Mouse (Mus musculus) gastrocnemius, postnatal 4 days (tissue): ENCODE measurements at regions not wholly inside any gene's neighbourhood (a gene's known extent, or its start where the extent isn't known, plus 50 kb on each side); places are given as distances from the start of the nearest gene placed in this dataset.

Source experiments
- DNase-seq, 2 experiments: peaks; one replicate each; pipeline ENCODE4 v3.0.0; 2021 to 2022; ENCODE audit warnings: low spot score in 2 of 2, mixed read lengths in 2 of 2

GRCm38 (mm10) chr2:144169576-144170178 lies 100.8 kb upstream of the Mgme1 start:
- DNase-seq, result peak in 1 of 2 experiments; percentile 6

DNA sequence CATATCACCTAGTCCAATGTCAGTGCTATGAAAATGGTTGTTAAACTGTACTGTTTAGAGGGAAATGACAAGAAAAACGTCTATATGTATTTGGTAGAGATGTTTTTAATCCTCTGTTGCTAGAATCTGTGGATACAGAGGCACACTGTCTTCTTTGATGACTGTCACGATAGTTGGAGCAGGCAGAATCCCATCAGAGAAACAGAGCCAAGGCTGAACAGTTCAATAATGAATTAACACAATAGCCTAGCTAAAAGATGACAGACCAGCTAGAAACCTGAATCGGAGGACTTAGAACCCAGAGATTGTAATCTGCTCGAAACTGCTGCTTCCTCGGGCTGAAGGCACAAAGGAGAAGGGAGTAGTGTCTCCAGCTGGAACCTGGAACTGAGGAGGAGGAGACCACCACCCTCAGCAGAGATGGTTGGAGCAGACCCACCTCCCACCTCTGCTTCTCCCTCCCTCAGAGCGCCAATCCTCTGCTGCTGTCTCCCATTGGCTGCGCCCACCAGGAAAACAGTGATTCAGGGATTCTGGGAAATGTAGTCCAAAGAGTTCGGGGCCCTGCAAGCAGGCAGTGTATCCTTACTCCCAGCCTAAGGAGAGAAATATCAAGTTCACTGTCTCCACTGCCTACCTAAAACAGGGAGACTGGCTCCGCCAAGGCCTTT lies 98.2 kb upstream of the Mgme1 start:
- peak in 1 of 2 experiments; percentile 51 for DNase-seq

DNA sequence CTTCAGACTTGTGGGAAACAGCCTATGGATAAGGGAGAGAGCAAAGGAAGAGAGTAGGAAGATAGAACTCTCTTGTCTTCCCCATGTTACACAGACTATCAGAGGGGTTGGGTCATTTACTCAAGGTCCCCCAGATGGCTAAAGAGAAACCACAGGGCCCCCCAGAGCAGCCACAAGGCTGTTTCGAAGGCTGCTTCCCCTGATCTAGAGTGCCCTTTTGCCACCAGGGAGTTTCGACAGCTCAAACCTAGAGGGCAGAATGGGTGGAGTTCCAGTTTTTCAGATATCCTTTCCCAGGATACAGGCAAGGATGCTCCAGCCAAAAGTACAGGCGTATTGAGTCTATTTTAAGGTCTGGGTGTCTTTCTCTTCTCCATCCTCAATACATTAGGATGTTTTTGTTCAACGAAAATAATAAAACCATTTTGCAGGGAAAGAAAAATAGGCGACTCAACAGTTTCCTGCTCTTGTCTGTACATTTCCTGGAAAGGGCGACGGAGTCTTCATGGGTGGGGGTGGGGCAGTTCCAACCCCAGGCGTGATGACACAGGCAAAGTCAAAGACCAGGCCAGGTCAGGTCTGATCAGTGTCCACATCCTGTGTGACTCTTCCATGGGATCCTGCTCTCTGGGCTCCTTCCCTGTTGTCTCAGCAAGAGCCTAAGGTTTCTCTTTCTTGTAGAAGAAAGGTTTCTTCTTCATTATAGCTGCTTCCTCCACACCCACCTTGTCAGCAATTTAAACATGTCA lies 96.9 kb upstream of the Mgme1 start:
- no peak for DNase-seq

DNA sequence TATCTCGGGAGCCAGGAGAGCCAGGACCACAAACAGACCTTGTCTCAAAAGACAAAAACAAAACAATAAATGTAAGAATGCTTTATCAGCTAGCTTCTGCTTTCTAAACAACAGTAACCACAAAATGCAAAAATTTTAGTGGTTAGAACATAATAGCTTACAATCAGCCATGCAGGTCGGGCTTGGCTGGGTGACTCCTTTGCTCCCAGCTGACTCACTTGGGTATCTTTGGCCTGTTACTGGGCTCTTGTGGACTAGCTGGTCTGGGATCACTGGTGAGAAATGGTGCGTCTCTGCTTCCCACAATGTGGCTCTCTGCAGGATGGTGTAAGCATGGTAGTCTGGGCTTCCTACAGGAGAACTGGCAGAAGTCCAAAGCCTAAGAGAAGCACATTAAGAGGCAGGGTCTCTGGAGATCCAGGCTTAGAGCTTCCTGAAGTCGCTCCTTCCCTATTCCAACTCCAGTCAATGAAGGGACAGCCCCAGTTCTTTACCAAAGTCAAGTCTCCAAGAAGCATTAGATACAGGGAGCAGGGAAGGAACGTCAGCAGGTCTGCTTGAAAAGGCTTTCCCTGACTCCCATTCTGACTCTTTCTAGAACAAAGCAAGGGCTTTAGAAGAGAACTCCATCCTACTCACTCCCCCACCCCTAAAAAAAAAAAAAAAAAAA lies 96.0 kb upstream of the Mgme1 start:
- no peak for DNase-seq

DNA sequence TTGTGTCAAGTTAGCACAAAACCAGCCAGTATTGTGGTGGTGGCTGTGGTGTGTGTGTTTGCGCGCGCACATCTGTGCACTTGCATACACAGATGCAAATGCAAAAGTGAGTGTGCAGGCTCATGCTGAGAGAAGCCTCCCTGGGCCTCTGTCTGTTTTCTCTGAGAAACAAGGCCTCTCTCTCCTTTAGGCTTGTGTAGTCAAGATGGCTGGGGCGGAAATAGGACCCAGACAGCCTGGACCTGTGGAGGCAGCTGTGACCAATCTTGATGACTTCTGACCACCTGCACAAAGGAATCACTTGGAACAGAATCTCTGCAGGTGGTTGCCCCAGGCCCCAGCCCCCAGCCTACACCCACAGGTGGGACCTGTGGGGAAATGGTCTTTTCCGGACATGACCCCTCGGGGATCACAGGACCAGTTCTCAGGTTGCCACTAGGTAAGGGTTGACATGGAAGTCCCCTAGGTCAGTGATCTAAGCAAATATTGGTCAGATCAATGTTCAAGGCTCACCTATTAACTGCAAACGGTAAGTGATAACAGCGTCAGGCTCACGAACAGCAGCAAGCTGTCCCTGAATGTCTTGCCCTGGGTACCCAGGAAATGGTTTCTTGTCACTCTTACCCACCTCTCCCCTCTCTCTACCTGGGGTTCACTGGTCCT lies 93.8 kb upstream of the Mgme1 start:
- no peak for DNase-seq

GRCm38 (mm10) chr2:144177268-144177667 lies 93.2 kb upstream of the Mgme1 start:
- no peak for DNase-seq

DNA sequence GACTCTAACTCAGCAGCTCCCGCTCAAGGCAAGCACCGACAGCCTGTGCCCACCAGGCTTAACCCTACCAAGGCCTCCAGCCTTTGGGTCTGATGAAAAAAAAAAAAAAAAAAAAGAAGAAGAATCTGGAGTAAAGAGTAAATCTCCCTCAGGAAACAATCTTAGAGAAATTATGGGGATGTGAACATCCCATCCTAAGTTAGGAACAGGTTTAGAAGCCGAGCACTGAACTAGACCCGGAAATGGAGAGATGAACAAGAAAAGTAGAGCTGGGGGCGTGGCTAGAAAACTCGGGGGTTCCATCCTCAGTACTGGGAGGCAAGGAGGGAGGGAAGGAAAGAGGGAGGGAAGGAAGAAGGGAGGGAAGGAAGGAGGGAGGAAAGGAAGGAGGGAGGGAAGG lies 92.5 kb upstream of the Mgme1 start:
- no peak for DNase-seq

DNA sequence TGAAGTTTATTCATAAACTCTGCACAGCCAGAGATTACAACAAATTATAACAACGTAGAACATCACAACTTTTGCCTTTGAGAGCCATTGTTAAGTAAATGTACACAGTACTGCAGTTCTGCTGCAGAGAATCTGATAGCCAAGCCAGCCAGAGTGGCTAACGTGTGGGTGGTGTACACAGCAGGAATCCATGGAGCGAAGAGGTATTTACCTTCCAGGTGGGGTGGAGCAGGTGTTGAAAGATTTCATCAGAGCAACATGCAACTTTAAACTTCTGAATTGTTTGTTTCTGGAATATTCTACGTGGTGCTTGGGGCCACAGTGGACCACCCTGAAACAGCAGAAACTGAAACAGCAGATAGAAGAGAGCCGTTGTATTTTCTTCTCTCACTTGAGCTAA lies 88.4 kb upstream of the Mgme1 start:
- DNase-seq, result no peak

DNA sequence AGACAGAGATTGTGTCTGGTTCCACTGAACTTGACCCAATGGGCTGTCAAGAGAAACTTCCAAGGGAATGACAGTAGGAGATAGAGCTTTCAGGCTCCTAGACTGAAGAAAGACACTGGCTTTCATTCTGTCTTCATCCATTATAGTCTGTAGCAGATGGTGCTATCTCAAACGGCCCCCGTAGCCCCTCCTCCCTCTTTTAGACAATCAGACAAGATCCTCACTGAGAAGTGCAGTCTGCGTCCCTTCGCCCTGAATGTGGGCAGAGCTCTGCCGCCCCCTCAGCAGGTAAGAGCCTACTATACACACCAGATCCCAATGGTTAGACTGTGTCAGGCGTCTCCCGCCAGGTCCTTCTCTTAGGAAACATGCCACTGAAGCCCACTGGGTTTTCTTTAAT lies 87.9 kb upstream of the Mgme1 start:
- DNase-seq, result no peak

DNA sequence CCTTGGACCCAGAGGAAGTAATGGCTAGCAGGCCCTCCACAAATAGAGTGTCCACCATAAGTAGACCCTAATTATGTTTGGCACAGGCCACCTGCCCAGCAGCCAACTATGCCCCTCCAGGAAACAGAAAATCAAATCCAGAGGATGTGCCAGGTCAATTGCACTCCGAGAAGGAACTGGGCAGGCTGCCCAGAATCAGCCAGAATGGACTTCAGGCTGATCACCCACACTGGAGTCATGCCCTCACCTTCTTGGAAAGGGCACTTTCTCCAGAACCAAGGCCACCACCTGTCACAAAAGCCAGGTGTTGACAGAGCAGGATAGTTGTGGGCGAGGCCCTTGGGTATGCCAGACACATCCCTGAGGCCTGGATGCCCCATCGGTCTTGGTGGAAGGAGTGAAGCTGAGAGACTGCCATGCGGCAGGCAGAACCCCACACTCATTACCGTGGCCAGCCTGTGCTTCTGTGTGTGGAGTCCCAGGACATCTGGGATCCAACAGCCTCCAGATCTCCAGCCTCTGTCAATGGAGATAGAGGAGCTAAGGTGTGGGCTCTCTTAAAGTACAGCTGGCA lies 87.0 kb upstream of the Mgme1 start:
- DNase-seq, result no peak

DNA sequence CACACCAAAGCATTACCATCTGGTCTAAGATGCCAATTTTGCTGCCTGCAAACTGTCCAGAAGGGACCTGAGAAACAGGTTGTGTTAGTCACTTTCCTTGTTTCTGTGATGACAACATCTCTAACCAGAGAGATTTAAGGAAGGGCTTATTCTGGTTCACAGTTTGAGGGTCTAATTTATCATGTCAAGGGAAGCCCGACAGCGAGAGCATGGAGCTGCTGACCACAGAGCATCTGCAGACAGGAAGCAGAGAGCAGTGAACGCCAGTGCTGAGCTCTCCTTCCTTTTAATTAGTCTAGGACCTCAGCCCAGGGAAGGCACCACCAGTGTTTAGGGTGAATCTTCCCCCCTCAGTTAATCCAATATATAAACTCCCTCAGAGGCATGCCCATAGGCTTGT lies 85.3 kb upstream of the Mgme1 start:
- DNase-seq, result no peak

- no peak for DNase-seq
Observed at GRCm38 (mm10) chr2:144186426-144186825, 84.0 kb upstream of the Mgme1 start.

DNA sequence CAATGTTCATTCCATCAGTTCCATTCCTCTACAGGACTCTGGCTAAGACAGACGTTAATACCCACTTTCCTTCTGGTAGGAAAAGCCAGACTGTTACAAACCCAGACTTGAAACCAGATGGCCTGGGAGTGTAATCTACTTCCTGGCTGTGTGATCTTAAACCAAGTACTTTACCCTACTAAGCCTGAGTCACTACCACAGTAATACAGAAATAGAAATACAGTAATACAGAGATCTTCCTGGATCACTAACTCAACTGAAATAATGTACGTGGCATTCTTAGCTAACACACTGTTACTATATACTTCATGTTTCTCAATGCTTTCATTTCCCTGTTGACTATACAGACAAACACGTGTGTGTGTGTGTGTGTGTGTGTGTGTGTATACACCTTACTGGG lies 82.4 kb upstream of the Mgme1 start:
- DNase-seq, result no peak

DNA sequence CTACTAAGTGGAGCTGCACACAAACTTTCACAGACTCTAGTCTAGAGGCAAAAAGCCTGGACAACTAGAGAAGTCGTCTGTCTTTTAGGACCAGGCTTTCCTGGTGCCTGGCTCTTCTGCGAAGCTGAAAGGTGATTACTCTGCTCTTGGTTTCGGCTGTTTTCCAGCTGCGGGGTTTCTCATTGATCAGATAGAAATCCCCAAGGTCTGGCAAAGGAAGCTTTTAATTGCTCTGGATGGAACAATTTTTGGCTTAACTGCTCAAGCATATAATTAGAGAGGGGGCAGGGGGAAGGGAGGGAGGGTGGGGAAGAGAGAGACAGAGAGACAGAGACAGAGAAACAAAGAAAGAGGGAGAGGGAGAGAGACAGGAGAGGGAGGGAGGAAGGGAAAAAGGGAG lies 82.0 kb upstream of the Mgme1 start:
- DNase-seq, result no peak

DNA sequence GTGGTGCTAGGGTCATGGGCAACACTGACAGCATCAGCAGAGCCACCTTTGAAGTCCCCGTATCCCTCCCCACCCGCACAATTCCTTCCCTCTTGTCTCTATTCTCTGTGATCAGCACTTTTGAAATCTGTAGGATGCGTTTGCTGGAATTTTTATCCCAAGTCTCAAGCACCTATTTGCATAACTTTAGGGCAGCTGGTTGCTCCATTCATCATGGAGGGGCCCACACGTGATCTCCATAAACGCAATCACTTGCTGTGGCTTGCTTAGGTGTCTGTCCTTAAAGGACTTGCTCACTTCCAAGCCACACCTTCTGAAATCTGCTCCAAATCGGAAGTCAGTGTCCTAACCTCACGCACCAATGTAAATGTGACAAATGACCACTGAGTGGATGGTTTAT lies 80.7 kb upstream of the Mgme1 start:
- no peak for DNase-seq

GRCm38 (mm10) chr2:144191018-144191417 lies 79.4 kb upstream of the Mgme1 start:
- DNase-seq, result no peak

DNA sequence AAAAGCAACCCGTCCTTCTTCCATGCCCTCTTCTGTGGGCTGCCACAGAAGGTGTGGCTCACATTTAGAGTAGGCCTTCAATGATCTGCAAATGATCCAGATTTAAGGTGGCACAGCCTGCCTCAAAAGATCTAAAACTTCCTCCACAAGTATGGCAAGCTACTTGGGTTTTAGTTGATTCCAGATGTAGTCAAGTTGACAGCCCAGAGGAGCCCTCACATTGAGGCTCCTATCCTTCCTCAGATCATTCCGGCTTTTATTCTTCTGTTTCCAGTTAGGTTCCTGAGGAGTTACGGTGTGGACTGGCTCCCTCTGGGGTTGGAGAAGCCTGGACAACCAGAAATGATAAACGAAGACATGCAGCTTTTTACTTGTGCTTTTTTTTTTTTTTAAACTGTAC lies 78.8 kb upstream of the Mgme1 start:
- DNase-seq, result no peak

DNA sequence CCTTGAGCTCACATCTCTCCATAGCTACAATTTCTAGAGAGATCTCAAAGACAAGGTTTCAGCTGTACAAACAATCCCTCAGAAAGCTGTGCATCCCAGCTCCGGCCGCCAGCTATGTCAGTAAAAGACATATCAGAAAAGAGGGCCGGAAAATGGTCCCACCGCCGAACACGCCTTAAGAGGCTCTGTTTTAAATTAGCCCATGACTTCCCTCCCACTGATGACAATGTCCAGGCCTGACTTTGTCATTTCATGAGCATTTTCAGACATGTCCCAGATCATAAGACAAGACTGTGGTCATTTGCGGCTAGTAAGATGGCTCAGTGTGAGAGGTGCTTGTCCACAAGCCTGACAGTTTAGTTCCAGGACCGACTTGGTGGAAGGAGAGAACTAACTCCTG lies 78.0 kb upstream of the Mgme1 start:
- no peak for DNase-seq

GRCm38 (mm10) chr2:144195851-144196250 lies 74.6 kb upstream of the Mgme1 start:
- DNase-seq, result peak in 1 of 2 experiments; percentile 48

DNA sequence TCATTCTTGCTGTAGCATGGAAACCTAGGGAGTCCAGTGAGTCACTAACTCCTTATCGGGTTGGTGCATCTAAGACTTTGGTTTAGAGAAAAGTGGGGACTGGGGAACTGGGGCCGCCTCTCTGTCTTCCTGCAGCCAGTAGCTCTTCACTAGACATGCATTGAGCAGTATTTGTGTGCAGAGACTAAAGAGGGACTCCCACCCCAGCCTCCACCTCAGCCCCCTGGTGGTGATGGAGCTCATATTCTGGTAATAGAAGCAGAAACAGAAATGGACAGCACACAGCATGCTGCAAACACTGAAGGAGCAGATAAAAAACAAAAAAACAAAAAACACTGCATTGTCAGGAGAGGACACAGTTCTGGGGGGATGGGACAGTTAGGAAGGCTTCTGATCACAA lies 73.3 kb upstream of the Mgme1 start:
- peak in 1 of 2 experiments; percentile 68 for DNase-seq
